Mouse (Mus musculus) ES-CJ7 (cell line): Measurements from ENCODE around the gene Vwa5b1.
A peak's percentile ranks its signal among the peaks of the same experiment; 100 is the strongest.

ENCODE experiments used
- DNase-seq: peaks from one replicate; pipeline ENCODE4 v3.0.0; 2011; ENCODE audit warnings: low read depth, low spot score

Gene Vwa5b1

GRCm38 (mm10) chr4:138635428-138636145 lies at the start of gene Vwa5b1:
Gene Vwa5b1 (minus strand): TSS chr4:138635884.
- no peak for DNase-seq

DNA sequence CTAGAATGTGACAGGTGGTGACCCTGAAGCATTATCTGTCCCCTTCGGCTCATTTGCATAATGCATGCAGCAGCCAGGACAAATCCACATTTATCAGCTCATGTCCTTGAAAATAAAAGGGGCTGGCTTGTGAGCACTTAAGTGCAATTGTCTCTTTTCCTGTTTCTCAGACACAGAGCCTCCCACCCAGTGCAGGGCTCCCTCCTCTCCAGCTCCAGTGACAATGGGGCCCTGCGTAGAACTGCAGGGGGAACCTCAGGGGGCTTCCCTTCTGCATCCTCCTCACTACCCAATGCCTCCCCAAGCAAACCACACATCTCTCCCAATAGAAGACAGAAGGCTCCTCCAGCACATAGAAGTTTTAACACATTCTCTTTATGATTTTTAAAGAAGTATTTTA lies 47.1 kb upstream of the Vwa5b1 start:
- DNase-seq = peak; percentile 41

- no peak for DNase-seq
These were observed 44.4 kb upstream of the Vwa5b1 start for GRCm38 (mm10) chr4:138680124-138680523.

DNA sequence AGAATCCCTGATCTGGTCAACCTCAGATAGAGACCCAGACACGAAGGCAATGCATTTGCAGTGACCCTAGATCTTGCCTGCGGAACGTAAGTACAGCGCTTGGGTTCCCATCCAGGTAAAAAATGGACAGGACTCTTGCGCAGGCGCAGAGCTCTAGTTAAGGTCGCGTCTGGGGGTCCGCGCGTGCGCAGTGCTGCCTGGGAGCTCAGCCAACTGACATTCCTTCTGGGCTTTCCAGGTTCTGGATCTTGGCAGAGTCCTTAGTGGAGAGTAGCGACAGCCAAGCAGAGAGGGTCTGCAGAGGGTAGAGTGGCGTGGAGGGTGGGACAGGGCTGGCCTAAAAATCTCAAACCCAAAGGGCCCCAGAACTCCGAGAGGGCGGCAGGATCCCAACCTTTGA lies 41.9 kb upstream of the Vwa5b1 start:
- DNase-seq = peak; percentile 84

DNA sequence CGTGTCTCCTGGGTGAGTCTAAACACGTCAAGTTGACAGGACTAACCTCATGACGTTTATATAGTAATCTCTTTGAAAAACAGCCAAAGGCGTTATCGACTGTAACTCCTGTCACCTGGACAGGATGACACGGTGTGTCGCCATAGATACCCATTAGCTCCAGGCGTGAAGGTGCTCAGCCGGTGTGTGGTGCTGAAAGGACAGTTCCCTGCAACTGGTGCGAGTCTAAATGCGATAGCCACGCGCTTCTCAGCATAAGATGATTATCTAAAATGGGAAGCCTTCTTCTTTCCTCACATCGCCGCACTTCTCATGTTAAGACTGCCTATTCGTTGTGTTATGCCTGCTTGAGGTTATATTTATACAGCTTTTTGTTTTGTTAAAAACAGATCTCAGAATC lies 40.8 kb upstream of the Vwa5b1 start:
- peak; percentile 71 for DNase-seq

- DNase-seq = no peak
These were observed 36.5 kb upstream of the Vwa5b1 start for GRCm38 (mm10) chr4:138672160-138672559.

DNA sequence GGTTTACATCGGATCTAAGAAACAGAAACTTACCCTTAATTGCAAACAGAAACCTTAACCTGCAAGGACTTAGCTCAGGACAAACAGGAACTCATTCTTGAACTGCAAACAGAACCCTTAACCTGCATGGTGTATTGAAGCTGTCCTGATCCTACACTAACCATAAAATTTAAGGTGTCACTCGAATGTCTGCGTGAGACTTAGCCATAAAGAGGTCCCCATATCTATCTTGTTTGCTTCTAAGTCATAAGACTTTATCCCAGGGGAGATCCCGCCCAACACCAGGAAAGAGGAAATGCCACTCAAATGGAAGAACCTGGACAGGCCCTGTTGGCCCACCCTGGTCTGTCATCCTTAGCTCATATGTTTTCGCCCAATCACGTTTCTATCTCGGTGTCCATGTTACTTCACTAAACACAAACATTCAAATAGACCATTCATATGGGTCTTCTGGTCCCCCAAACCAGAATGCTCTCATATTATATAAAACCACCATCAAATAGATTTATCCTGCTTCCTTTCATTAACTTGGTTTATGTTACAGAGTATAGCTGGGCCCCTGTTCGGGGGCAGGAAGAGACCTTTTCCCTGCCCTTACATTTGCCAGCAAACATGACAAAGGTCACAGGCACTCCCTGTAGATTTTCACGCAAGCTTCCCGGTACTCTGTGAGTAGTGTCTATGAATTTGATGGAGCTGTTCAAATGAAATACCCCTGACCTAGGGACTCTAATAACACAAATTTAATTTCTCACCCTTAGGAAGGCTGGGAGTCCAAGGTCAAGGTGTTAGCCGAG lies 34.6 kb upstream of the Vwa5b1 start:
- DNase-seq = no peak

- DNase-seq = no peak
These were observed 30.8 kb upstream of the Vwa5b1 start for GRCm38 (mm10) chr4:138666521-138666920.

DNA sequence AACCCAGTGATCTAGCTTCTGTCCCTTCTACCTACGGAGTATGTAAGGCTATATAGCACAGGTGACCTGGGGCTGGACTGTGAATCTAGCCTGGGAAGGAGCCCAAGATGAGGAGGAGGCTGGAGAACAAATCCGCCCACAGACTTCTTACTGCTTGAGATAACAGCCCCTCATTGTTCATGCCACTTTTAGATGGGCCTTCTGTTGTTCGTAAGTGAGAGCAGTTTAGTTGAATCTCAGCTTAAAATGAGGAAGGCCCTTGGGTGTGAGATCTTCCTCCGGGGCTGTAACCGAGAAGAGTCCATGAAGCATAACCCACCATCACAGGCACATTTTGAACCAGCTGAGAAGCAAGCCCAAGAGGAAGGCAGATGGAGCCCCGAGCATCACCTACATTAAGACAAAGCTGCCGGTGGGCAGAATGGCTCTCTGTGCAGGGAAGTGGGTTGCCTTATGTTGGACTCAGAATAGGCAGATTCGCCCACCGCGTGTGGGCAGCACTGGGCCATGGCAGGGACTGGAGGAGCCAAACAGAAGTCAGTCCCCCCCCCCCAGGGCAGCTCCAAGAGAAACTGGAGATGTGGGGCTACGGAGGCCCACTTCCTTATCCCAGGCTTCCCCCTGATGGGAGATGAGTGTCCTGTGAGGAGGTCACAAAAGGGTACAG lies 24.4 kb upstream of the Vwa5b1 start:
- DNase-seq = no peak

- no peak for DNase-seq
These were observed 17.4 kb upstream of the Vwa5b1 start for GRCm38 (mm10) chr4:138653056-138653455.

DNA sequence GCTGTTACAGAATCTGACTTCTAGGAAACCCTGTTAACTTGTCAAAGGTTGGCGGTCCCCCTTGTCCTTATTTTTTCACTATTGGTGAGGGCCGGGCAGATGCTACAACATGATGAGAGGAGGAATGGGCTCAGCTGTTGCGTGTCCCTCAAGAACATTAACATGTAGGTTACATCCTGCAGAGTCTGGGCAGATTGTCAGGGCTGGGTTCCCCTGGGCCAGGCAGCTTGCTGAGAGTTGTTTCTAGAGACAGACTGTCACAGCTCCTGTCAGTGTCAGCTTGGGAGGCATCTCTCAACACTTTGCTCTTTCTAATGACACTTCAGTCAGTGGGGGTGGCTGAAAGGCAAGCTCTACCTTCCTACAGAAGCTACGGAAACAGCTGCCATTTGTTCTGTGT lies 16.2 kb upstream of the Vwa5b1 start:
- no peak for DNase-seq

- DNase-seq = peak; percentile 60
These were observed 12.5 kb upstream of the Vwa5b1 start for GRCm38 (mm10) chr4:138648096-138648635.

GRCm38 (mm10) chr4:138642272-138642671 lies 6.6 kb upstream of the Vwa5b1 start:
- DNase-seq = no peak

DNA sequence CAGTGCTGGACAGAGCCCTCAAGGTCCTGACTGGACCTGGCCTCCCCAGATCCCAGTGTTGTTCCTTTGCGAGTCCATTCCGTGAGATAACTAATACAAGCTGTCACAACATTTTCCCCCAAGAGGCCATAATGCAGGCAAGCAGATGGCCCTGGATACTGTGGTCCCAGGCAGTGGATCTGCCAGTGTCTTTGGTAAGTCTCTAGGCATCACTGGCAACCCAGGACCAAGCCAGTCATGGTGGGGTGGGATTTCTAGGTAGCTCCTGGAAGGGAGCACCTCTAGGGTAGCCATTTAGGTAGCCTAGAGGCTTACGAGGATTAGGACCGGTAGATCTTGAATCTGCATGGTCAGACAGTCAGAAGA lies 445 bp upstream of the Vwa5b1 start:
- no peak for DNase-seq

DNA sequence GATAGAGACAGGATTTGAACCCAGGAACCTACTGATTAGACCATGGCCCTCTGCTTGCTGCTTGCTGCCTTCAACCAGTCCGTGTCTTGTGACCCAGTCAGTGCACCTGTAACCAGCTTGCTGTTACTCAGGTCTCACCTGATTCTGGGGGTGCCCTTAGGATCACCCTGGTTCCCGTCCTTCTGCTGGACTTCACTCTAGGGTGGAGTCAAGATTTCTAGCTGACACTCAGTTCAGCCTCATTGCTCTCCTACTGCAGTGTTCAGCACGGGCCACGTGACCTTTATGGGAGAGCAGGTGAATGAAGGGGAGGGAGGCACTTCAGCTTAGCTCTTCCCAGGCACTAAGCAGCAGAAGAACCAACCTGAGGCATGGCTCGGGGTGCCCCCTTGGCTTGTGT lies 7.4 kb downstream of the Vwa5b1 start:
- DNase-seq = no peak

DNA sequence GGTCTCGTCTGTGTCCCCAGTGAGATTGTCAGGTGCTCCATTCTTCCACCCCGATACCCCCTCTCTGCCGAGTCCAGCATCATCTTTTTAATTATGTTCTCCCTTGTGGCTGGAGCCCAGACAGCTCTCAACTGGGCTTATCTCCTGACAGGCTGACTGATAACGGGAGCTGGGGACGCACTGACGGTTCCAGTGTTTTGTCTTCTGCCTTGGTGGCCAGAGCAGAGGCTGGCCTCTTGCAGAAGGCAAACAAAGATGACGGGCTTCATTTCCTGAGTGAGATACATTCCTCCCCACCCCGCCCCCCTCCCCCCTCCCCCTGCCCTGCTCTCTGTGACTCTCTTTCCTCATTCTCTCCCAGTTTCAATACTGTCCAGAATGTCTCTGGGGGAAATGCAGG lies 21.2 kb downstream of the Vwa5b1 start:
- DNase-seq = no peak

GRCm38 (mm10) chr4:138601926-138602325 lies 33.8 kb downstream of the Vwa5b1 start:
- DNase-seq = no peak

GRCm38 (mm10) chr4:138597904-138598347 lies 37.8 kb downstream of the Vwa5b1 start:
- peak; percentile 55 for DNase-seq

- peak; percentile 14 for DNase-seq
These were observed 39.1 kb downstream of the Vwa5b1 start for GRCm38 (mm10) chr4:138596391-138597130.

DNA sequence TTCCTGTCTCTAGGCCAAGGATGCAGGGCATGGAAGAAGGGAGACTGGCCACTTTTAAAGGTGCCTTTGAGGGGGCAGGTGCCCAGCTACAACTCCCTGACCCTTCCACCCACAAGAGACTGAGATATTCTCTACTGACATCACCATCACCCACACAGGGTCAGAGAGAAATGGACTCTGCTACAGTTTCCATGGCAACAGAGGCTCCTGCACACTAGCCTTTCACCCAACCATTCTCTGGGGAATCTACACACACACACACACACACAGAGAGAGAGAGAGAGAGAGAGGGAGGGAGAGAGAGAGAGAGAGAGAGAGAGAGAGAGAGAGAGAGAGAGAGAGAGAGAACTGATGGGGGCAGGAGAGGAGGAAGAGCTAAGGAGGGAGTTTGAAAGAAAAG lies 50.7 kb downstream of the Vwa5b1 start:
- DNase-seq = no peak

- no peak for DNase-seq
These were observed 53.2 kb downstream of the Vwa5b1 start for GRCm38 (mm10) chr4:138582446-138582845.

DNA sequence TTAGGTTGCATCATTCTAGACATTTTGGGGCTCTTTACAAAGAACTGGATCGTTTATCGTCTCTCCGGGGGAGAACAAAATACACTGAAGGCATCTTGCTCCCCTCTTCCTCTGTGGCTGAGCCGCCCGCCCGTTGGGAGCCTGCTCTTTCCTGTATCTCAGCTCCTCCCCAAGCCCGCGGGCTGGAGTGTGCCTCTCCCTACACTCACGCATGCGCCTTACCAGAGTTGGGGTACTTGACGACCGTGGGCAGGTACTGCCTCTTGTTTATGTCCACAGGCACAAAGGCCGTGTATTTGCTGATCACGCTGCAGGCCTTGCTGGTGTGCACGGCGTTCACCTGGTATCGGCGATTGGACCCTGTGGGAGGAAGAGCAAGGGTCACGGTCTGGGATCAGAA lies 57.3 kb downstream of the Vwa5b1 start:
- peak; percentile 66 for DNase-seq
